8 mouse cellular contexts compared by ENCODE assay signal in the genomic region with DNA sequence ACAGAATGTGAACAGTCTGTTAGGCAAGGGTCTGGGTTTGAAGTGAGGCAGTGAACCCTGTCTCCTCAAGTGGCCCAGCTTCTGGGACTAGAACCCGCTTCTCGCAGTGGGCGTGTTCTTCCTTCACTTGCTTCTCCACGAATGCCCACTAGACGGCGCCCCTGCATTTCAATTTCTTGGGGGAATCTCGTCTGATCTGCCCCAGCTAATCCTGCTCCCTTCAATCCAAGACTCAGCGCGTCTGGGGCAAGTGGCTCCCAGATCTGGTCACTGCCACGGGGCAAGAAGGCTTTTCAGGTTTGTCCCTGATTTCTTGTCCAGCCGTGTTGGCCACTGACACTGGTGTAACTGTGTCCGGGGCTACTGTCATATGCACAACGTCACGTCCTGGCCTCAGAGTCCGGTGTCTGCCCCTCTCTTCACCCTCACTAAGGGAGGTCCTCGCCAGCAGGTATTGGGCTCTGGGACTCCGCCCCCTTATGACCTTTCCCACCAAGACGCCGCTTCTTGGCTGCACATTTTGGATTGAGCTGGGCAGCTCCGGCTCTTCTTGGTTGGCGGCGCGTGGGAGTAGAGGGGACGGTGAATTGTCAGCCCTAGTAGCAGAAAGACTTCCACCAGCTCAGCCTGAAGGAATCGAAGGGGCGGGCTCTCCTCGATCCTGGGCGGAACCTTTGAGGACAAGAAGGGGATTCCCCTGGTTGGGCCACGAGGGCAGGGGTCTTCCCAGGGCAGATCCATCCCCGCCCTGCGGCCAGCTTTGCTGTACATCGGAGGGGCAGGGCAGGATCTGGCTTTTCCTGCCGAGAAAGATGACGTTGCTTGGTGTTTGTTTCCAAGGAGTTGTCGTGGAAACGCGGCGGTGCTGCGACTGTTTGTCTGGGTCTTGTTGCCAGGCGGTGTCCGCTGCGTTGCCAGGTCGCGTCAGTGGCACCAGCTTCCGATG. TPM values are rescaled to one million over a fixed set of nuclear protein-coding genes. Genes with fewer than 3 reads are reported as not detected.
A peak's percentile ranks its signal among the peaks of the same experiment; 100 is the strongest.
DNase-seq lines count a peak whose midpoint lies in the region; ATAC-seq lines count a peak whose summit lies in the region.

TSS of gene Crip1 (plus strand) at position 205 of the 946 bp plus-strand sequence.

- peak; percentile 79 for DNase-seq in adrenal gland, adult 8-10 months
- peak; percentile 91 for DNase-seq in embryo, embryonic 10.5 days (ENCODE audit: low spot score)
- peak; percentile 83 for DNase-seq in gastrocnemius, postnatal 14 days
- DNase-seq in induced T-regulatory cell, adult 2 months (ENCODE audit: low read depth), result peak; percentile 96
- DNase-seq in left cerebral cortex, postnatal 25 days (ENCODE audit: low spot score in 2 of 2), result peak; percentile 76 to 85
- DNase-seq in right cerebral cortex, postnatal 10 days (ENCODE audit: low spot score in 2 of 2), result peak; percentile 90 to 91
- peak; percentile 82 for DNase-seq in urinary bladder, postnatal 25 days (ENCODE audit: low spot score)

- ATAC-seq in megakaryocyte-erythroid progenitor cell, adult 5-6 weeks (replicated peaks; ENCODE audit: low FRiP score, low TSS enrichment, poor library complexity, severe bottlenecking), result peak; percentile 39

- intact Hi-C loops in gastrocnemius, postnatal 14 days (cut with DNase I; ENCODE audit: low total_unique reads), result no loop called here
- intact Hi-C loops in left cerebral cortex, postnatal 25 days (cut with DNase I), result loop anchor here (1.0 kb wide), 1 partner anchor 41 kb away; no protein-coding TSS in a partner anchor

RNA-seq across cellular contexts. Expression of gene Crip1, which starts in this region (rescaled TPM):
- total RNA-seq in adrenal gland, adult 8-10 months (2022), result 10 to 100 TPM; 55.3 to 90.7 (median 59.7) TPM
- 100 to 1,000 TPM; 115 to 139 TPM for total RNA-seq in gastrocnemius, postnatal 14 days (2021)
- total RNA-seq in left cerebral cortex, postnatal 25 days (2021), result 10 to 100 TPM; 12.4 to 15.2 TPM
- total RNA-seq in megakaryocyte-erythroid progenitor cell, adult 5-6 weeks (2014; fragmentation: Nextera tagmentation), result 248 and 286 TPM in 2 replicates
- total RNA-seq in megakaryocyte-erythroid progenitor cell, adult 5-6 weeks (2017), result 191 and 258 TPM in 2 replicates

Comparison
In these comparisons a context has a peak if more than half of its experiments do, and no peak if none do; other contexts are left out.
1. Peak in every context shown above with its lines: DNase-seq and ATAC-seq.